8 mouse cellular contexts compared by ENCODE assay signal in the genomic region with DNA sequence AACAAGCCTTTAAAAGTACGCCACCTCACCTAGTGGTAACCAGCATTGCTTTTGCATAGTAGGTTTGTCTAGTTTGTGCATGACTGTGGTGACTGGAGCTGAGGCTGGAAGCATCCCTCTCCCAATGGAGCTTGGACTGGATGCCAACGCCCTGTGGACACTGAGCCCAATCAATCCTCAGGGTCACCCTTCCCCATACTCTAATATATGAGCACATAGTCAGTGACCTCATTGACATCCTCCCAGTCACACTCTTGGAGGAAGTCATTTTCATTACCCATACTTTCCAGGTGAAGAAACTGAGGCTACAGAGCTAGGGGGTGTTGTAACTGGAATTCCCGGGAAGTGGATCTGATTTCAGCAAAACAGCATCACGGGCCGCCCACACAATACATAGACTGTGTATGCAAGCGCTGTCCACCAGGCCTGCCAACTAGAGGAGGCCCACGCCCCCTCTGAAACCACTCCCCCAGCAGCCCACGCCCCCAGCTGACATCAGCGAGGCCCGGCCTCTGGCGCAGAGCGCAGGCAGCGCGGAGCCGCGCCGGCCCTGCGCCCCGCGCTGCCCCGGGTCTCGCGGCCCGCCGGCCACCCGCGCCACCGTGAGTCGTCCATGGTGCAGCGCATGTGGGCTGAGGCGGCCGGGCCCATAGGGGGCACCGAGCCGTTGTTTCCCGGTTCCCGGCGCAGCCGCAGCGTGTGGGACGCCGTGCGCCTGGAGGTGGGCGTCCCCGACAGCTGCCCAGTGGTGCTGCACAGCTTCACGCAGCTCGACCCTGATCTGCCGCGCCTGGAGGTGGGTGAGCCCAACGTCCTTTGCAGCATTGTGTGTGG. TPM values are rescaled to one million over a fixed set of nuclear protein-coding genes. Genes with fewer than 3 reads are reported as not detected.
DNase-seq lines count a peak whose midpoint lies in the region; ATAC-seq and TF ChIP-seq lines count a peak whose summit lies in the region.

No protein-coding gene starts in this region.

- H3K27me3 ChIP-seq in embryonic facial prominence, embryonic 13.5 days: no peaks in the 10 kb centered on the region
- no peaks in the 10 kb centered on the region for H3K27me3 ChIP-seq in limb, embryonic 15.5 days
- no peaks in the 10 kb centered on the region for H3K27me3 ChIP-seq in midbrain, postnatal 0 days (ENCODE audit: insufficient read depth, low read length)
- H3K27me3 ChIP-seq in splenic B cell, adult 2 months (ENCODE audit: control insufficient read depth, insufficient read depth, low read length, poor library complexity, severe bottlenecking): no peaks in the 10 kb centered on the region

- TF ChIP-seq CTCF in midbrain, postnatal 0 days (IDR thresholded peaks at IDR 0.05): peak; percentile 39

- peak; percentile 87 for DNase-seq in 3134 (ENCODE audit: extremely low read depth, insufficient read length, low spot score)
- peak; percentile 90 for DNase-seq in adrenal gland, postnatal 25 days
- DNase-seq in heart, adult 8-10 months (ENCODE audit: low spot score): peak; percentile 89
- DNase-seq in kidney, adult 9 months: peak; percentile 89
- DNase-seq in midbrain, postnatal 0 days (ENCODE audit: low spot score): peak; percentile 94
- peak; percentile 90 for DNase-seq in splenic B cell, adult 2 months (ENCODE audit: low read depth, low spot score)

- peak overlapping the region; percentile 83 for H3K4me2 ChIP-seq in embryonic facial prominence, embryonic 13.5 days
- H3K4me2 ChIP-seq in limb, embryonic 15.5 days: peak overlapping the region; percentile 76
- peak overlapping the region; percentile 81 for H3K4me2 ChIP-seq in midbrain, postnatal 0 days (ENCODE audit: low read depth, low read length, poor library complexity, severe bottlenecking)

- no peaks in the 10 kb centered on the region for H3K9me3 ChIP-seq in embryonic facial prominence, embryonic 13.5 days
- no peaks in the 10 kb centered on the region for H3K9me3 ChIP-seq in limb, embryonic 15.5 days
- no peaks in the 10 kb centered on the region for H3K9me3 ChIP-seq in midbrain, postnatal 0 days (ENCODE audit: low read length)

- H3K4me1 ChIP-seq in embryonic facial prominence, embryonic 13.5 days: peaks cover 96% of the 10 kb centered on the region
- peaks cover 88% of the 10 kb centered on the region for H3K4me1 ChIP-seq in limb, embryonic 15.5 days
- H3K4me1 ChIP-seq in midbrain, postnatal 0 days (ENCODE audit: insufficient read depth, low read length): peaks cover 50% of the 10 kb centered on the region

- ATAC-seq in embryonic facial prominence, embryonic 13.5 days (ENCODE audit: insufficient number of reproducible peaks, insufficient read depth, low FRiP score, low TSS enrichment, low read depth): peak; percentile 89
- ATAC-seq in limb, embryonic 15.5 days (ENCODE audit: insufficient number of reproducible peaks, low FRiP score, low TSS enrichment, low read depth): peak; percentile 90
- peak; percentile 88 for ATAC-seq in midbrain, postnatal 0 days (ENCODE audit: low FRiP score)

- H3K9ac ChIP-seq in embryonic facial prominence, embryonic 13.5 days: peak overlapping the region; percentile 90
- peak overlapping the region; percentile 65 for H3K9ac ChIP-seq in limb, embryonic 15.5 days
- peak overlapping the region; percentile 64 for H3K9ac ChIP-seq in midbrain, postnatal 0 days (replicated peaks; ENCODE audit: low read length, poor library complexity, severe bottlenecking)

- peak overlapping the region; percentile 97 for H3K27ac ChIP-seq in embryonic facial prominence, embryonic 13.5 days
- peak overlapping the region; percentile 87 for H3K27ac ChIP-seq in limb, embryonic 15.5 days
- peak overlapping the region; percentile 77 for H3K27ac ChIP-seq in midbrain, postnatal 0 days (ENCODE audit: low read depth, low read length)

- peak overlapping the region; percentile 72 for H3K4me3 ChIP-seq in embryonic facial prominence, embryonic 13.5 days
- peak overlapping the region; percentile 84 for H3K4me3 ChIP-seq in limb, embryonic 15.5 days
- peak overlapping the region; percentile 56 for H3K4me3 ChIP-seq in midbrain, postnatal 0 days (ENCODE audit: low read depth, low read length)

- WGBS in embryonic facial prominence, embryonic 13.5 days: 3% methylated on average over 49 of the region's 49 CpGs
- WGBS in limb, embryonic 15.5 days: 2% methylated on average over 49 of the region's 49 CpGs
- WGBS in midbrain, postnatal 0 days: 3% methylated on average over 48 of the region's 49 CpGs

- H3K36me3 ChIP-seq in embryonic facial prominence, embryonic 13.5 days: 0 out of 2 replicates have a peak, but pooled peaks cover 7% of the 10 kb centered on the region
- no peaks in the 10 kb centered on the region for H3K36me3 ChIP-seq in limb, embryonic 15.5 days
- 0 out of 2 replicates have a peak, but pooled peaks cover under 1% of the 10 kb centered on the region for H3K36me3 ChIP-seq in midbrain, postnatal 0 days (ENCODE audit: insufficient read depth, low read length)
- H3K36me3 ChIP-seq in splenic B cell, adult 2 months (ENCODE audit: control insufficient read depth, insufficient read depth, low read length, poor library complexity, severe bottlenecking): no peaks in the 10 kb centered on the region

RNA-seq across cellular contexts. Expression of gene Ralgds, which starts 20.2 kb away (rescaled TPM):
- 32.6 and 40.3 TPM in 2 replicates for total RNA-seq in adrenal gland, postnatal 25 days (2021)
- 56.9 and 61.3 TPM in 2 replicates for polyA plus RNA-seq in embryonic facial prominence, embryonic 13.5 days (2015; fragmentation: Nextera tagmentation; extraction: Ambion mirVana)
- total RNA-seq in heart, adult 8-10 months (2022): 10 to 100 TPM in 2 of 4 experiments, 1 to 10 TPM in 2; 8.5 to 13.9 (median 9.8) TPM
- polyA plus RNA-seq in limb, embryonic 15.5 days (2015; fragmentation: Nextera tagmentation; extraction: Ambion mirVana): 50.3 and 50.7 TPM in 2 replicates
- 212 and 292 TPM in 2 replicates for total RNA-seq in midbrain, postnatal 0 days (2014; rRNA removed)
- polyA plus RNA-seq in midbrain, postnatal 0 days (2015; fragmentation: Nextera tagmentation; extraction: Ambion mirVana): 82.1 and 84.6 TPM in 2 replicates

RNA-seq across cellular contexts. Expression of gene Gm10134, which starts 27.3 kb away (rescaled TPM):
- 3.4 TPM in 1 of 2 replicates, not detected in the other for total RNA-seq in adrenal gland, postnatal 25 days (2021)
- 1.4 TPM in 1 of 2 replicates, not detected in the other for polyA plus RNA-seq in embryonic facial prominence, embryonic 13.5 days (2015; fragmentation: Nextera tagmentation; extraction: Ambion mirVana)
- total RNA-seq in heart, adult 8-10 months (2022): 1 to 10 TPM in 2 of 4 experiments, not detected in 2; 1.4 TPM
- polyA plus RNA-seq in limb, embryonic 15.5 days (2015; fragmentation: Nextera tagmentation; extraction: Ambion mirVana): 1.9 and 4.5 TPM in 2 replicates
- total RNA-seq in midbrain, postnatal 0 days (2014; rRNA removed): not detected in 2 replicates
- polyA plus RNA-seq in midbrain, postnatal 0 days (2015; fragmentation: Nextera tagmentation; extraction: Ambion mirVana): 3.6 and 4.0 TPM in 2 replicates

RNA-seq across cellular contexts. Expression of gene Cel, which starts 30.0 kb away (rescaled TPM):
- total RNA-seq in adrenal gland, postnatal 25 days (2021): 0.24 TPM in 1 of 2 replicates, not detected in the other
- 0.17 TPM in 1 of 2 replicates, not detected in the other for polyA plus RNA-seq in embryonic facial prominence, embryonic 13.5 days (2015; fragmentation: Nextera tagmentation; extraction: Ambion mirVana)
- not detected for total RNA-seq in heart, adult 8-10 months (2022)
- 0.35 TPM in 1 of 2 replicates, not detected in the other for polyA plus RNA-seq in limb, embryonic 15.5 days (2015; fragmentation: Nextera tagmentation; extraction: Ambion mirVana)
- not detected in 2 replicates for total RNA-seq in midbrain, postnatal 0 days (2014; rRNA removed)
- not detected in 2 replicates for polyA plus RNA-seq in midbrain, postnatal 0 days (2015; fragmentation: Nextera tagmentation; extraction: Ambion mirVana)

RNA-seq across cellular contexts. Expression of gene Gbgt1, which starts 36.5 kb away (rescaled TPM):
- total RNA-seq in adrenal gland, postnatal 25 days (2021): 2.1 and 3.2 TPM in 2 replicates
- polyA plus RNA-seq in embryonic facial prominence, embryonic 13.5 days (2015; fragmentation: Nextera tagmentation; extraction: Ambion mirVana): 0.35 and 0.58 TPM in 2 replicates
- total RNA-seq in heart, adult 8-10 months (2022): 1 to 10 TPM; 1.2 to 2.4 (median 2.1) TPM
- polyA plus RNA-seq in limb, embryonic 15.5 days (2015; fragmentation: Nextera tagmentation; extraction: Ambion mirVana): 0.56 and 1.1 TPM in 2 replicates
- 3.3 and 5.4 TPM in 2 replicates for total RNA-seq in midbrain, postnatal 0 days (2014; rRNA removed)
- polyA plus RNA-seq in midbrain, postnatal 0 days (2015; fragmentation: Nextera tagmentation; extraction: Ambion mirVana): 0.75 and 0.81 TPM in 2 replicates

RNA-seq across cellular contexts. Expression of gene Gtf3c5, which starts 50.4 kb away (rescaled TPM):
- 22.3 and 24.4 TPM in 2 replicates for total RNA-seq in adrenal gland, postnatal 25 days (2021)
- polyA plus RNA-seq in embryonic facial prominence, embryonic 13.5 days (2015; fragmentation: Nextera tagmentation; extraction: Ambion mirVana): 50.4 and 51.6 TPM in 2 replicates
- 10 to 100 TPM in 3 of 4 experiments, 1 to 10 TPM in 1; 9.9 to 13.2 (median 10.6) TPM for total RNA-seq in heart, adult 8-10 months (2022)
- 41.8 and 44.1 TPM in 2 replicates for polyA plus RNA-seq in limb, embryonic 15.5 days (2015; fragmentation: Nextera tagmentation; extraction: Ambion mirVana)
- total RNA-seq in midbrain, postnatal 0 days (2014; rRNA removed): 23.3 and 26.7 TPM in 2 replicates
- 29.3 and 33.5 TPM in 2 replicates for polyA plus RNA-seq in midbrain, postnatal 0 days (2015; fragmentation: Nextera tagmentation; extraction: Ambion mirVana)

Comparison
In these comparisons a context has a peak if more than half of its experiments do, and no peak if none do; other contexts are left out.
1. Peak in every context shown above with its lines: DNase-seq, ATAC-seq, H3K4me3 ChIP-seq and H3K27ac ChIP-seq.